Mouse (Mus musculus) liver, embryonic 11.5 days (tissue): Measurements from ENCODE around the gene Bpifa3. TPM values are rescaled to one million over a fixed set of nuclear protein-coding genes. Genes with fewer than 3 reads are reported as not detected.
"Not testable (repeated sequence)": the region's sequence is repeated elsewhere in the genome, so short reads cannot be mapped to it uniquely, and the experiment has no call there.

Experiments used
- ATAC-seq: fragments of 200-750 bp; cut with Nextera tagmentation; replicated peaks from 2 replicates; pipeline ENCODE4 v1.8.0; 2017; ENCODE audit warnings: moderate number of reproducible peaks, mild to moderate bottlenecking, moderate TSS enrichment, moderate library complexity; ENCODE audit not compliant: low FRiP score
- DNase-seq: peaks from one replicate; pipeline ENCODE4 v3.0.0-alpha.2; 2017; ENCODE audit warnings: low spot score
- H3K27ac ChIP-seq: fragments of 300-500 bp; sonication (generic); 2 replicates; pipeline ENCODE4 v1.5.1; 2014; ENCODE audit warnings: mild to moderate bottlenecking, low read depth, low read length, control low read depth
- H3K27me3 ChIP-seq: fragments of 300-500 bp; sonication (generic); replicated peaks from 2 replicates; pipeline ENCODE4 v1.6.1; 2014; ENCODE audit warnings: low read length, mixed read lengths; ENCODE audit not compliant: control insufficient read depth, insufficient read depth
- H3K36me3 ChIP-seq: fragments of 300-500 bp; sonication (generic); 2 replicates; pipeline ENCODE4 v1.6.1; 2014; ENCODE audit warnings: mild to moderate bottlenecking, low read length, moderate library complexity, mixed read lengths; ENCODE audit not compliant: control insufficient read depth, insufficient read depth
- H3K4me1 ChIP-seq: fragments of 300-500 bp; sonication (generic); replicated peaks from 2 replicates; pipeline ENCODE4 v1.6.1; 2014; ENCODE audit warnings: low read length, mixed read lengths; ENCODE audit not compliant: control insufficient read depth, insufficient read depth
- H3K4me2 ChIP-seq: fragments of 300-500 bp; sonication (generic); 2 replicates; pipeline ENCODE4 v1.6.1; 2014; ENCODE audit warnings: mild to moderate bottlenecking, control low read depth, moderate library complexity
- H3K4me3 ChIP-seq: fragments of 300-500 bp; sonication (generic); 2 replicates; pipeline ENCODE4 v1.5.1; 2014; ENCODE audit warnings: low read depth, low read length, control low read depth
- H3K9ac ChIP-seq: fragments of 300-500 bp; sonication (generic); 2 replicates; pipeline ENCODE4 v1.6.1; 2014; ENCODE audit warnings: low read depth, low read length, control low read depth
- H3K9me3 ChIP-seq: fragments of 300-500 bp; sonication (generic); 2 replicates; pipeline ENCODE4 v1.6.1; 2016; ENCODE audit warnings: low read length, inconsistent platforms, mixed read lengths; ENCODE audit not compliant: control insufficient read depth
- WGBS: fragments of 180-500 bp; shearing (Covaris S2); extraction: QIAGEN DNeasy Blood & Tissue Kit; methylation state at CpG from one replicate; pipeline ENCODE4 v1.1.7; 2014; 5-methylcytosine and 5-hydroxymethylcytosine counted together
- polyA plus RNA-seq: library from polyadenylated mRNA; unstranded; fragments of >200 nt; fragmentation: Nextera tagmentation; extraction: Ambion mirVana; gene quantifications from 2 replicates; pipeline ENCODE4 v1.2.1, GENCODE M21; 2014

Bpifa3 gene
- polyA plus RNA-seq, 1 experiment from 2014 or later, result not detected

DNA sequence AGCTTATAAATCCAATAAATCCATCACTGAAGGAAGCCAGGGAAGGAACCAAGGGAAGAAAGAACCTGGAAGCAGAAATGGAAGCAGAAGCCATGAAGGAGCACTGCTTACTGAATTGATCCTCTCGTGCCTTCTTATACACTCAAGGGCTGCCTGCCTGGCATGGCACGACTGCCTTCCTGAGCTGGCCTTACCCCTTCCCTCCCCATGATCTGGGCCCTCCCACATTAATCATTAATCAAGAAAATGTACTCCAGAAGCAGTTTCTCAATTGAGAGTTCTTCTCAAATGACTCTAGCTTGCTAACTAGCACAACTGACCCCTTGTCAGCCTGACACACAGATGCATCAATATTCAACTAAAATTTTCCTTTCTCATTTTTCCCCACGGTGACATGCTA is 39.0 kb downstream of the Bpifa3 start:
- H3K36me3 ChIP-seq, result no peaks in the 10 kb centered on the region
- no peaks in the 10 kb centered on the region for H3K4me1 ChIP-seq
- H3K9me3 ChIP-seq, result no peaks in the 10 kb centered on the region
- ATAC-seq, result no peak
- no peaks in the 10 kb centered on the region for H3K27me3 ChIP-seq
- H3K9ac ChIP-seq, result no peak overlapping the region
- no peak overlapping the region for H3K4me3 ChIP-seq
- DNase-seq, result no peak
- 58% methylated on average over 3 of the region's 3 CpGs for WGBS
- H3K4me2 ChIP-seq, result no peak overlapping the region
- H3K27ac ChIP-seq, result no peak overlapping the region

DNA sequence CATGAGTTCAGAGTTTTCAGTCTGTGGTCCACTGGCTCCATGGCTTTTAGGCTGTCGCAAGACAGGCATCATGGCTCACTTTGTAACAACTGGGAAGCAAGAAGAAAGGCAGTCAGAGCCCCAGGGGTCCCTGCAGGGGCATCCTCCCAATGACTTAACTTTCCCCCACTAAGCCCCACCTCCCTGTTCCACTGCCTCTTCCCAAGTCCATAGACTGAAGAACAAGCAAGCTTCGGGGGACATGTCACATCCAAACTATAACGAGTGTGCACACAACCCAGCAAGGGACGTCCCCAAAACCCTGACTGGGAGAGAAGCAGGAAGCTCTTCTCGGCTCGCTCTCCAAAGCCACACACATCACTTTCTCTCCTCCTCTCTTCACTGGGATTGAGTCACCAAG is 41.5 kb downstream of the Bpifa3 start:
- H3K4me2 ChIP-seq, result no peak overlapping the region

DNA sequence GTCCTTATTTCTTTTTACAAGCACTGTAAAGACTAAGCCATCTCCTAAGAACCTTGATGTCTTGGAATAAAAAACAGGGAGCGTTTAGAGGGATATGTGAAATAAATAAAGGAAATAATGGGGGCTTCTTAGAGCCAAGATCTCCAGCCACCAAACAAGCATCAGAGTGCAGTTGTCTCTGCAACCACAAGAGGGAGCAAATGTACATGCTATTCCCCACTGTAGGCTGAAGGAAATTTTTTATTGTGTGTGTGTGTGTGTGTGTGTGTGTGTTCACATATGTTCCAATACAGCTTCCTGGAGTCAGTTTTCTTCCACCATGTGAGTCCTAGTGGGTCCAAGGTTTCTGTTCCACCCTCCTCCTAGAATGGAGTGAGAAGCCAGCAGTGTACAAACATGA is 43.2 kb downstream of the Bpifa3 start:
- DNase-seq (no peak), ATAC-seq (no peak)
- Histone ChIP-seq H3K27ac (no peak overlapping the region), H3K36me3 (no peaks in the 10 kb centered on the region), H3K9me3 (no peaks in the 10 kb centered on the region), H3K4me3 (no peak overlapping the region), H3K27me3 (no peaks in the 10 kb centered on the region), H3K4me1 (no peaks in the 10 kb centered on the region), H3K9ac (no peak overlapping the region), H3K4me2 (no peak overlapping the region)
- 43% methylated on average over 1 of the region's 1 CpGs for WGBS

More for the DNA sequence above, 41.5 kb downstream of the Bpifa3 start:
- no peak overlapping the region for H3K9ac ChIP-seq
- ATAC-seq (no peak), DNase-seq (no peak)
- H3K9me3 ChIP-seq, result no peaks in the 10 kb centered on the region
- H3K4me3 ChIP-seq, result no peak overlapping the region
- no peak overlapping the region for H3K27ac ChIP-seq
- 73% methylated on average over 6 of the region's 6 CpGs for WGBS
- no peaks in the 10 kb centered on the region for H3K4me1 ChIP-seq
- no peaks in the 10 kb centered on the region for H3K27me3 ChIP-seq
- no peaks in the 10 kb centered on the region for H3K36me3 ChIP-seq

DNA sequence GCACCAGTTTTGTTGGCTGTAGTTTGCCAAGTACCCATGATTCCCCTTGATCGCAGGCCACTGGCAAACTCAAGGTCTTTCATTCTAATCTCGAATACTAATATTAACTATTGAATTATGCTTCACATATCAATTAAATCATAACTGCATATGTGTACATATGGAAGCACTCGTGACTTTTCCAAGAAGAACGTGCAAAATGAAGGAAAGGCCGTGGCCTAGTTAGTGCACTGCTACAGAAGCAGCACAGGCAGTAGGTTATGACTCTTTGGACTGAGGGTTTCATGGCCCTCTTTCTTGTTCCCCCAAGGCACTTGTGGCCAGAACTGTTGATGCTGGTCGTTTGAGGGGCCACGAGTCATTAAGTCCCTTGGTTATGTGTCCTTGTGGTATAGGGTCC is 51.8 kb downstream of the Bpifa3 start:
- 79% methylated on average over 7 of the region's 7 CpGs for WGBS
- not testable (repeated sequence) for H3K27ac ChIP-seq, H3K9me3 ChIP-seq, DNase-seq, H3K36me3 ChIP-seq, H3K4me1 ChIP-seq, H3K27me3 ChIP-seq, ATAC-seq, H3K9ac ChIP-seq, H3K4me3 ChIP-seq, H3K4me2 ChIP-seq

DNA sequence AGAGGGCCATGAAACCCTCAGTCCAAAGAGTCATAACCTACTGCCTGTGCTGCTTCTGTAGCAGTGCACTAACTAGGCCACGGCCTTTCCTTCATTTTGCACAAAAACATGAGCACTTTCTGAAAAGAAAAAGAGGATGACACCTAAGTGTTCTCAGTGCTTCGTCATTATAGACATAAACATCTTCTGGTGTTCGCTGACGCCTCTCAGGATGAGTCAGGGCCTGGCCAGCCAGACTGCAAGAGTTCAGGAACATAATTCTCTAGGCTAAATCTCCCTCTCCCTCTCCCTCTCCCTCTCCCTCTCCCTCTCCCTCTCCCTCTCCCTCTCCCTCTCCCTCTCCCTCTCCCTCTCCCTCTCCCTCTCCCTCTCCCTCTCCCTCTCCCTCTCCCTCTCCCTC is 52.9 kb downstream of the Bpifa3 start:
- H3K27me3 ChIP-seq, H3K4me3 ChIP-seq, H3K36me3 ChIP-seq, H3K4me1 ChIP-seq, H3K27ac ChIP-seq, DNase-seq, ATAC-seq, H3K4me2 ChIP-seq, H3K9me3 ChIP-seq, H3K9ac ChIP-seq: not testable (repeated sequence)
- 66% methylated on average over 4 of the region's 4 CpGs for WGBS

DNA sequence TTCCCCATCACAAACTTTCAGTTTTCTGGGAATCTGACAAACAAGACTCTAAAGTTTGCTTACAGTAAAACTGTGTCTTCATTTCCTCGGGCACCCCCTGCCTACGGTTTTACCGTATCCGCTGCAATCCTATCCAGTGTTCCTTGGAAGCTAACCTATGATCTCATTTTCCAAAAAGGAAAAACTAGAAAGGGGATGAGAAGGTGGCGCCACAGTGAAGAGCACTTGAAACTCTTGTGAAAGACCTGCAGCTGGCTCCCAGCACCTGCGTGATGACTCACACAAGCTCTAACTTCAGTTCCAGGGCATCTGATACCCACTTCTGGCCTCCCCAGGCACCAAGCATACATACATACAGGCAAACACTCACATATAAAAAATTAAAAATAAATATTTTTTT is 55.2 kb downstream of the Bpifa3 start:
- Histone ChIP-seq H3K4me1 (no peaks in the 10 kb centered on the region), H3K27ac (no peak overlapping the region), H3K9ac (no peak overlapping the region), H3K27me3 (no peaks in the 10 kb centered on the region), H3K36me3 (no peaks in the 10 kb centered on the region), H3K9me3 (no peaks in the 10 kb centered on the region), H3K4me3 (no peak overlapping the region), H3K4me2 (no peak overlapping the region)
- ATAC-seq (no peak), DNase-seq (no peak)
- 88% methylated on average over 6 of the region's 6 CpGs for WGBS

DNA sequence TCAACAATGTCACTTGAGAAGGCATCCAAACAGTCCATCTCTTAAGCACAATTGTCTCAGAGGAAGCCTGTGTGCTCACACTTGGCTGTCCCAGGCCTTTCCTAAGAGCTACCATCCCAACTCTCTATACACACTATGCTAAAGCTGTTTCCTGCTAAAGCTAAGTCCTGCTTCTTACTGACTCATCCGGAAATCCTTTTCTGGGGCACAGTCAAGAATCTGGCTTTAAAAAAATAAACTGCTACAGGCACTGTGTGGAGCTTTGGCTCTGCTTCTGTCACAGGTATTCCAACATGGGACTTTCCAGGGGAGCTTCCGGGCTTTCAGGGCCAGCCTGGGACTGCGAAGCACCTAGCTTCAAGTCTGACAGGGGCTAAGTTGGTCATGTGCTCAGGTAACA is 55.6 kb downstream of the Bpifa3 start:
- DNase-seq, result no peak
- WGBS, result 74% methylated on average over 3 of the region's 3 CpGs
- H3K27ac ChIP-seq, result no peak overlapping the region
- no peaks in the 10 kb centered on the region for H3K27me3 ChIP-seq
- no peaks in the 10 kb centered on the region for H3K9me3 ChIP-seq
- ATAC-seq, result no peak
- H3K9ac ChIP-seq, result no peak overlapping the region
- H3K4me3 ChIP-seq, result no peak overlapping the region
- no peaks in the 10 kb centered on the region for H3K4me1 ChIP-seq
- no peaks in the 10 kb centered on the region for H3K36me3 ChIP-seq
- no peak overlapping the region for H3K4me2 ChIP-seq

DNA sequence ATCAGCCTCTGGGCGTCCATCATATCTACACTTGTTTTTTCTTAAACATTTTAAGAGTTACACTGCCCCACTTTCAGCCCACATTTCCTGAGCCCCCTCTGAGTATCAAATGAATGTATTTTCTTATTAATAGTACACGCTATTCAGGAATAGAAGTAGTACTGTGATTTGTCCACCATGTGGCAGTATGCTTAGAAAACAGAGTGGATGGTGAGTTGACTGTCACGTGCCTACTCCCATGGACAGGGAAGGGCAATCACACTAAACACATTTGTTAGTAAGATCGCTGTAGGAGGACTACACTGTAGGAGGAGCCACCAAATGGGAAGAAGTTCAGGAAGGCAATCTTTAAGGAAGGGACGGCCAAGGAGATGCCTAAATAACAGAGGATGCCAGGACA is 57.3 kb downstream of the Bpifa3 start:
- no peak for DNase-seq
- H3K4me1 ChIP-seq, result no peaks in the 10 kb centered on the region
- H3K9me3 ChIP-seq, result no peaks in the 10 kb centered on the region
- no peak overlapping the region for H3K27ac ChIP-seq
- H3K4me3 ChIP-seq, result no peak overlapping the region
- ATAC-seq, result no peak
- no peak overlapping the region for H3K9ac ChIP-seq
- no peak overlapping the region for H3K4me2 ChIP-seq
- WGBS, result 35% methylated on average over 5 of the region's 5 CpGs
- no peaks in the 10 kb centered on the region for H3K27me3 ChIP-seq
- no peaks in the 10 kb centered on the region for H3K36me3 ChIP-seq
